10 mouse cellular contexts compared by ENCODE assay signal in the genomic region with DNA sequence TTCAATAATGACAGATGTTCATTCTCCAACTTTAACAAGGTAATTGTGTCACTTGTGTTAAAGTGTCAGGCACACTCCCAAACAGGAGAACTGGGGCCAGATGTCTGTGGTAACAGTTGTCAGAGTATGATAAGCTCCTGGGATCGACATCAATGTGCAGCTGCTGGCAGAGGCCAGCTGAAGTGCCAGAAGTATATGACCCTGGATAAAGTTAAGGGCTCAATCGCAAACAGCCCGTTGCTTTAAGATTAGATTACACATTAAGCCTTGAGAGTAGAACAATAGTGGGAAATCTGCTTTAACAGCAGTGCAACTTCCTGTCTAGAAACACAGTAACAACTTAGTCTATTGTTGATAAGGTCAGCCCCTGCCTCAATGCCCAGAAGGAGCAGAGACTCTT. TPM values are rescaled to one million over a fixed set of nuclear protein-coding genes. Genes with fewer than 3 reads are reported as not detected.
DNase-seq lines count a peak whose midpoint lies in the region; ATAC-seq lines count a peak whose summit lies in the region.
"Had no signal": no experiment of that assay in that cellular context is flagged by ENCODE, and none has a peak within 500 bp of the region (broad histone marks: within the 10 kb centered on the region; RNA-seq: fewer than 3 reads in every experiment).

No protein-coding gene starts in this region.

- no peak overlapping the region for H3K4me3 ChIP-seq in lung, embryonic 16.5 days (ENCODE audit: low read length)
- no peak overlapping the region for H3K4me3 ChIP-seq in intestine, embryonic 15.5 days (replicated peaks)
- H3K4me3 ChIP-seq: forebrain, embryonic 15.5 days had no signal

- no peaks in the 10 kb centered on the region for H3K36me3 ChIP-seq in lung, embryonic 16.5 days (ENCODE audit: control insufficient read depth, insufficient read depth, low read length)
- no peaks in the 10 kb centered on the region for H3K36me3 ChIP-seq in intestine, embryonic 15.5 days
- H3K36me3 ChIP-seq: forebrain, embryonic 15.5 days had no signal

- H3K9me3 ChIP-seq in lung, embryonic 16.5 days (ENCODE audit: control insufficient read depth, low read length), result no peaks in the 10 kb centered on the region
- H3K9me3 ChIP-seq in intestine, embryonic 15.5 days, result no peaks in the 10 kb centered on the region
- H3K9me3 ChIP-seq: forebrain, embryonic 15.5 days had no signal

- H3K4me2 ChIP-seq in lung, embryonic 16.5 days (ENCODE audit: low read depth, low read length), result no peak overlapping the region
- no peak overlapping the region for H3K4me2 ChIP-seq in intestine, embryonic 15.5 days (replicated peaks)
- H3K4me2 ChIP-seq: forebrain, embryonic 15.5 days had no signal

- 6% methylated on average over 3 of the region's 3 CpGs for WGBS in lung, embryonic 16.5 days
- WGBS in intestine, embryonic 15.5 days, result 22% methylated on average over 3 of the region's 3 CpGs

- no peak for DNase-seq in lung, adult 18-20 months
- peak; percentile 12 for DNase-seq in embryo, embryonic 11 days
- peak; percentile 31 to 54 for DNase-seq in spleen, postnatal 36 days (ENCODE audit: low spot score in 2 of 2)
- DNase-seq in thymus, postnatal 0 days (ENCODE audit: low spot score), result no peak
- no peak for DNase-seq in adrenal gland, adult 2 months

- no peaks in the 10 kb centered on the region for H3K4me1 ChIP-seq in lung, embryonic 16.5 days (replicated peaks; ENCODE audit: control insufficient read depth, insufficient read depth, low read length)
- H3K4me1 ChIP-seq in intestine, embryonic 15.5 days (replicated peaks), result no peaks in the 10 kb centered on the region
- H3K4me1 ChIP-seq: forebrain, embryonic 15.5 days had no signal

- H3K9ac ChIP-seq in lung, embryonic 16.5 days (ENCODE audit: low read length), result no peak overlapping the region
- H3K9ac ChIP-seq in intestine, embryonic 15.5 days, result no peak overlapping the region
- H3K9ac ChIP-seq: forebrain, embryonic 15.5 days had no signal

- H3K27me3 ChIP-seq in lung, embryonic 16.5 days (ENCODE audit: control insufficient read depth, insufficient read depth, low read depth, low read length), result no peaks in the 10 kb centered on the region
- no peaks in the 10 kb centered on the region for H3K27me3 ChIP-seq in intestine, embryonic 15.5 days (replicated peaks)
- H3K27me3 ChIP-seq: forebrain, embryonic 15.5 days had no signal

- ATAC-seq in lung, embryonic 16.5 days (ENCODE audit: low read depth), result peak; percentile 52
- ATAC-seq in intestine, embryonic 15.5 days, result peak; percentile 96
- ATAC-seq: forebrain, embryonic 15.5 days; hindbrain, embryonic 16.5 days had no signal

- no peak overlapping the region for H3K27ac ChIP-seq in lung, embryonic 16.5 days (ENCODE audit: low read length)
- H3K27ac ChIP-seq in intestine, embryonic 15.5 days, result no peak overlapping the region
- H3K27ac ChIP-seq: forebrain, embryonic 15.5 days had no signal

RNA-seq across cellular contexts. Expression of gene Olfr65, which starts 6.8 kb away (rescaled TPM):
- not detected in 2 replicates for polyA plus RNA-seq in lung, embryonic 16.5 days (2015; fragmentation: Nextera tagmentation; extraction: Ambion mirVana)
- polyA plus RNA-seq in intestine, embryonic 15.5 days (2015; fragmentation: Nextera tagmentation; extraction: Ambion mirVana), result not detected in 2 replicates
- polyA plus RNA-seq in thymus, postnatal 0 days (2015; fragmentation: Nextera tagmentation; extraction: Ambion mirVana), result not detected in 2 replicates
- not detected for total RNA-seq in adrenal gland, adult 2 months (2021)
- not detected in 2 replicates for polyA plus RNA-seq in adrenal gland, adult 2 months (2012; rRNA removed)
- total RNA-seq: midbrain, postnatal 0 days had no signal
- polyA plus RNA-seq: forebrain, embryonic 15.5 days; hindbrain, embryonic 16.5 days; midbrain, postnatal 0 days had no signal

RNA-seq across cellular contexts. Expression of gene Olfr64, which starts 15.8 kb away (rescaled TPM):
- polyA plus RNA-seq in lung, embryonic 16.5 days (2015; fragmentation: Nextera tagmentation; extraction: Ambion mirVana), result not detected in 2 replicates
- polyA plus RNA-seq in intestine, embryonic 15.5 days (2015; fragmentation: Nextera tagmentation; extraction: Ambion mirVana), result not detected in 2 replicates
- polyA plus RNA-seq in thymus, postnatal 0 days (2015; fragmentation: Nextera tagmentation; extraction: Ambion mirVana), result not detected in 2 replicates
- total RNA-seq in adrenal gland, adult 2 months (2021), result not detected
- not detected in 2 replicates for polyA plus RNA-seq in adrenal gland, adult 2 months (2012; rRNA removed)
- total RNA-seq: midbrain, postnatal 0 days had no signal
- polyA plus RNA-seq: forebrain, embryonic 15.5 days; hindbrain, embryonic 16.5 days; midbrain, postnatal 0 days had no signal

RNA-seq across cellular contexts. Expression of gene Olfr631, which starts 18.6 kb away (rescaled TPM):
- not detected in 2 replicates for polyA plus RNA-seq in lung, embryonic 16.5 days (2015; fragmentation: Nextera tagmentation; extraction: Ambion mirVana)
- not detected in 2 replicates for polyA plus RNA-seq in intestine, embryonic 15.5 days (2015; fragmentation: Nextera tagmentation; extraction: Ambion mirVana)
- not detected in 2 replicates for polyA plus RNA-seq in thymus, postnatal 0 days (2015; fragmentation: Nextera tagmentation; extraction: Ambion mirVana)
- not detected for total RNA-seq in adrenal gland, adult 2 months (2021)
- not detected in 2 replicates for polyA plus RNA-seq in adrenal gland, adult 2 months (2012; rRNA removed)
- total RNA-seq: midbrain, postnatal 0 days had no signal
- polyA plus RNA-seq: forebrain, embryonic 15.5 days; hindbrain, embryonic 16.5 days; midbrain, postnatal 0 days had no signal

RNA-seq across cellular contexts. Expression of gene Olfr66, which starts 24.0 kb away (rescaled TPM):
- not detected in 2 replicates for polyA plus RNA-seq in lung, embryonic 16.5 days (2015; fragmentation: Nextera tagmentation; extraction: Ambion mirVana)
- polyA plus RNA-seq in intestine, embryonic 15.5 days (2015; fragmentation: Nextera tagmentation; extraction: Ambion mirVana), result not detected in 2 replicates
- not detected in 2 replicates for polyA plus RNA-seq in thymus, postnatal 0 days (2015; fragmentation: Nextera tagmentation; extraction: Ambion mirVana)
- total RNA-seq in adrenal gland, adult 2 months (2021), result not detected
- polyA plus RNA-seq in adrenal gland, adult 2 months (2012; rRNA removed), result not detected in 2 replicates
- total RNA-seq: midbrain, postnatal 0 days had no signal
- polyA plus RNA-seq: forebrain, embryonic 15.5 days; hindbrain, embryonic 16.5 days; midbrain, postnatal 0 days had no signal

RNA-seq across cellular contexts. Expression of gene Olfr632, which starts 24.1 kb away (rescaled TPM):
- polyA plus RNA-seq in lung, embryonic 16.5 days (2015; fragmentation: Nextera tagmentation; extraction: Ambion mirVana), result not detected in 2 replicates
- not detected in 2 replicates for polyA plus RNA-seq in intestine, embryonic 15.5 days (2015; fragmentation: Nextera tagmentation; extraction: Ambion mirVana)
- polyA plus RNA-seq in thymus, postnatal 0 days (2015; fragmentation: Nextera tagmentation; extraction: Ambion mirVana), result not detected in 2 replicates
- total RNA-seq in adrenal gland, adult 2 months (2021), result not detected
- polyA plus RNA-seq in adrenal gland, adult 2 months (2012; rRNA removed), result not detected in 2 replicates
- total RNA-seq: midbrain, postnatal 0 days had no signal
- polyA plus RNA-seq: forebrain, embryonic 15.5 days; hindbrain, embryonic 16.5 days; midbrain, postnatal 0 days had no signal

Comparison
In these comparisons a context has a peak if more than half of its experiments do, and no peak if none do; other contexts are left out.
1. DNase-seq: peak in embryo, embryonic 11 days (single experiment) and spleen, postnatal 36 days (2 of 2); none in lung, adult 18-20 months (0 of 2), thymus, postnatal 0 days (single experiment) and adrenal gland, adult 2 months (single experiment).